Mouse (Mus musculus) forebrain, embryonic 14.5 days (tissue): ENCODE measurements at regions not wholly inside any gene's neighbourhood (a gene's known extent, or its start where the extent isn't known, plus 50 kb on each side); places are given as distances from the start of the nearest gene placed in this dataset.
"Not testable (repeated sequence)": the region's sequence is repeated elsewhere in the genome, so short reads cannot be mapped to it uniquely, and the experiment has no call there.

Source experiments
- ATAC-seq: fragments of 200-750 bp; cut with Nextera tagmentation; 2 replicates; pipeline ENCODE4 v1.8.0; 2017; ENCODE audit warnings: mild to moderate bottlenecking, moderate library complexity
- DNase-seq: peaks from one replicate; pipeline ENCODE4 v3.0.0-alpha.2; 2015; ENCODE audit warnings: low spot score
- H3K27ac ChIP-seq: fragments of 300-500 bp; sonication (generic); 2 replicates; pipeline ENCODE4 v1.5.1; 2014; ENCODE audit warnings: low read depth, mild to moderate bottlenecking, control low read depth, low read length, moderate library complexity
- H3K27me3 ChIP-seq: fragments of 300-500 bp; sonication (generic); replicated peaks from 2 replicates; pipeline ENCODE4 v1.6.1; 2014; ENCODE audit warnings: low read length, control low read depth, mixed read lengths; ENCODE audit not compliant: control insufficient read depth, insufficient read depth
- H3K36me3 ChIP-seq: fragments of 300-500 bp; sonication (generic); 2 replicates; pipeline ENCODE4 v1.6.1; 2014; ENCODE audit warnings: low read length, control low read depth; ENCODE audit not compliant: control insufficient read depth, insufficient read depth
- H3K4me1 ChIP-seq: fragments of 300-500 bp; sonication (generic); 2 replicates; pipeline ENCODE4 v1.6.1; 2014; ENCODE audit warnings: antibody characterized with exemption, low read length, control low read depth; ENCODE audit not compliant: control insufficient read depth, insufficient read depth
- H3K4me2 ChIP-seq: fragments of 300-500 bp; sonication (generic); 2 replicates; pipeline ENCODE4 v1.6.1; 2014; ENCODE audit warnings: mild to moderate bottlenecking, control low read depth, low read length
- H3K4me3 ChIP-seq: fragments of 300-500 bp; sonication (generic); 2 replicates; pipeline ENCODE4 v1.5.1; 2014; ENCODE audit warnings: low read depth, low read length, control low read depth
- H3K9ac ChIP-seq: fragments of 300-500 bp; sonication (generic); 2 replicates; pipeline ENCODE4 v1.6.1; 2014; ENCODE audit warnings: mild to moderate bottlenecking, low read length, control low read depth, moderate library complexity
- H3K9me3 ChIP-seq: fragments of 300-500 bp; sonication (generic); replicated peaks from 2 replicates; pipeline ENCODE4 v1.6.1; 2016; ENCODE audit warnings: low read length, control low read depth, mixed read lengths; ENCODE audit not compliant: control insufficient read depth
- WGBS: fragments of 180-500 bp; shearing (Covaris S2); extraction: QIAGEN DNeasy Blood & Tissue Kit; methylation state at CpG from one replicate; pipeline ENCODE4 v1.1.7; 2014; 5-methylcytosine and 5-hydroxymethylcytosine counted together

DNA sequence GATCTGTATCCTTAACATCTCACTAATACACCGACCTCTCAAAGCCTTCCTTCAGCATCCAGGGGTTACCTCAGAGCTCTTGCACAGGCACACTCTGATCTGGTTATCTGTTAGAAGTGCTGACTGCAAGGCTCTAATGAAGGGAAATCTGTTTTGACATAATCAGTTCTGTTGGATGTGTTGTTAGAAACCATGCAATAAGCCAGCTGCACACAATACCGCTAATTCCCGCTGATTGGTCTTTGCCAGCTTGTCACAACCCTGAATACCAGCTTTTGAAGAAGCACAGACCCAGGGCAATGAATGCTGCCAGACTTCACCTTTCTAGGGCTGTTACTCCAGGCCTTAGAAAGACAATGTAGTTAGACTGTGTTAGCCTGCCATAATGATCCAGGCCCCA is 613.7 kb upstream of the Rgmb start:
- H3K36me3 ChIP-seq, result no peaks in the 10 kb centered on the region
- no peak overlapping the region for H3K4me3 ChIP-seq
- DNase-seq, result peak; percentile 76
- H3K27ac ChIP-seq, result no peak overlapping the region
- no peak overlapping the region for H3K9ac ChIP-seq
- no peak overlapping the region for H3K4me2 ChIP-seq
- 23% methylated on average over 3 of the region's 3 CpGs for WGBS
- H3K27me3 ChIP-seq, result no peaks in the 10 kb centered on the region
- ATAC-seq, result peak; percentile 87
- H3K4me1 ChIP-seq, result no peaks in the 10 kb centered on the region
- no peaks in the 10 kb centered on the region for H3K9me3 ChIP-seq

DNA sequence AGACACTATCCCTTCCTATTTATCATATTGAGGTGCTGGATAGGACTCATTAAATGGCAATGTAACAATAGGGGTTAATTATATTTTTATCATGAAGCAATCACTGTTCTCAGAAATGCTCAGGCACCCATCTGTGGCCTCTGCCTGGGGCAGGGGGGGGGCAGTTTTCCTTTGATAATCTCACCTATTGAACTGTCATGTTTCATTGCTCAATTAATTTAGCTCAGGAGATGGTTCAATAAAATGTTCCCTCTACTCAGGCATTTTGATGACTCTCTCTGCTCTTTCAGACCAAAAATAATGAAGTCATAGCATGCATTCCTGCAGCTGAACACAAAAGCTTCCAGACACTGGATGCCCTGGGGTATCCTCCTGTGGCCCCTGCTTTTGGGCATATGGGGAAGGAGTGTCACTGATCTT is 564.4 kb upstream of the Rgmb start:
- ATAC-seq, result no peak
- H3K4me2 ChIP-seq, result no peak overlapping the region
- H3K27me3 ChIP-seq, result no peaks in the 10 kb centered on the region
- no peak overlapping the region for H3K27ac ChIP-seq
- DNase-seq, result peak; percentile 40
- H3K9ac ChIP-seq, result no peak overlapping the region
- H3K9me3 ChIP-seq, result no peaks in the 10 kb centered on the region
- H3K4me3 ChIP-seq, result no peak overlapping the region
- H3K36me3 ChIP-seq, result no peaks in the 10 kb centered on the region
- H3K4me1 ChIP-seq, result no peaks in the 10 kb centered on the region

DNA sequence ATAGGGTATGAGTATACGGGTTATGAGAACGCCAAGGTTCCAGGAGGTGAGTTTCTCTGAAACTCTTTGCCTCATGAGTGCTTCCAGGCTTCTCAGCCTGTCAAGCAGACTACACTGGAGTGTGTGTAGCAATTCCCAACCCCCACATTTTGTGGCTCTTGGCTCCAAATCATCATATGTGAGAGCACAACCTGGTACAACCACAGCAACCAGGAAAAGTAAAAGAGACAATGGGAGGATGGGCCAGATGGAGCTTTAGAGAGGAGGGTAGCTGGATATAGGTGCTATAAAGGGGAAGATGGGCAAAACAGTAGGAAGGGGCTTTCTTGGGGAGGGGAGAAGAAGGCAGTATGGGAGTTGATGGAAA is 544.0 kb upstream of the Rgmb start:
- H3K4me1 ChIP-seq, ATAC-seq, DNase-seq, H3K27ac ChIP-seq, H3K4me3 ChIP-seq, H3K9me3 ChIP-seq, H3K4me2 ChIP-seq, H3K27me3 ChIP-seq, H3K36me3 ChIP-seq, H3K9ac ChIP-seq: not testable (repeated sequence)
- 69% methylated on average over 2 of the region's 2 CpGs for WGBS

DNA sequence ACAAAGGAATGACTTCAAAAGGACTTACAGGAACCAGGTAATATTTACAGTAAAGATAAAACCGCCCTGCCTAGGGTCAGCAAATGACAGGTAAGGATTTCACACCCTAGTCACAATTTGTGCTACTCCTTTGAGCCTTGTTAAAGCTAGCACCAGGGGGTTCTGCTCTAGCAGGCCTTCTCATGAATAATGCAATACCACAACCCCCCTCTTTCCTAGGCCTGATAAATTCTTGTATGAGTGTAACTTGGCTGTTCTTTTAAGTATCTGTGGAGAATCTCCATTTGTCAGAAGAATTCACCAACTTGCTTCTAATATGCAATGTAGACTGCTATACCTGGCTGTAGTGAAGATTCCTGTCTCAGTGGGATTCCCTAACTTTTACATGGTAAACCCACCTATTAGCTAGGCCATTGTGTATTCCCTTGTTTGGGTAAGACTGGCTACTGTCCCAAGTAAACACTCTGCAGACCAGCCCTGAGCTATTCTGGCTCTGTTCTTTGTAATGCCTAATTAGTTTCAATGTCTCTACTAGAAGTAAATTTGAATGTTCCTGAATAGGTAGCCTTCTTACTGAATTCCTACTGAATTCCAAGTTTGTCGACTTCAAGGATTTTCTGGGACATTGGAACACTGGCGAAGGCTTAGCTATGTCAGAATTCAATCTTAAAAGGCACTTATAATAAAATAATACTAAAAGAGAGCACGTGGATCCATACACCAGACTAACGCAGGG is 543.4 kb upstream of the Rgmb start:
- not testable (repeated sequence) for H3K4me1 ChIP-seq, H3K27me3 ChIP-seq, H3K9me3 ChIP-seq, H3K4me2 ChIP-seq, H3K27ac ChIP-seq, H3K4me3 ChIP-seq, H3K9ac ChIP-seq, H3K36me3 ChIP-seq, ATAC-seq, DNase-seq
- WGBS, result 53% methylated on average over 3 of the region's 5 CpGs

DNA sequence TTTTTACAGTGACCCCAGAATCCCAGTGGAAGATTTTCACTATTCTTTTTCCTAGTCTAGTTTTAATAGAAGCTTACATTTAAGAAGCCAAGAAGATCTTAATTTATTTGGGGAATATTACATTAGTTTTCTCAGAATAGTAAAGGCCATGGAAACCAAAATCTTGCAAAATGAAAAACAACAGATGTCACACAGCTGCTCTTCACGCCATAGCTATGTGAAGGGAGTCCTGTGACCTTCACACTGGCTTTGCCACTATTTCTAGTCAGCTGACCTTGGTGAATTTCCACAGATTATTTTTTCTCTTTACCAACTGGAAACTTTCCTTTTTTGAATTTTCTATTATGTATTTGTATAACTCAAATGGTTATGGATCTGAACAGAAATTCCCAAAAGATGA is 542.1 kb upstream of the Rgmb start:
- H3K27ac ChIP-seq, result no peak overlapping the region
- DNase-seq, result no peak
- H3K4me3 ChIP-seq, result no peak overlapping the region
- 94% methylated on average over 1 of the region's 1 CpGs for WGBS
- no peaks in the 10 kb centered on the region for H3K4me1 ChIP-seq
- no peak overlapping the region for H3K9ac ChIP-seq
- no peak overlapping the region for H3K4me2 ChIP-seq
- no peak for ATAC-seq
- no peaks in the 10 kb centered on the region for H3K9me3 ChIP-seq
- H3K27me3 ChIP-seq, result no peaks in the 10 kb centered on the region
- H3K36me3 ChIP-seq, result no peaks in the 10 kb centered on the region

DNA sequence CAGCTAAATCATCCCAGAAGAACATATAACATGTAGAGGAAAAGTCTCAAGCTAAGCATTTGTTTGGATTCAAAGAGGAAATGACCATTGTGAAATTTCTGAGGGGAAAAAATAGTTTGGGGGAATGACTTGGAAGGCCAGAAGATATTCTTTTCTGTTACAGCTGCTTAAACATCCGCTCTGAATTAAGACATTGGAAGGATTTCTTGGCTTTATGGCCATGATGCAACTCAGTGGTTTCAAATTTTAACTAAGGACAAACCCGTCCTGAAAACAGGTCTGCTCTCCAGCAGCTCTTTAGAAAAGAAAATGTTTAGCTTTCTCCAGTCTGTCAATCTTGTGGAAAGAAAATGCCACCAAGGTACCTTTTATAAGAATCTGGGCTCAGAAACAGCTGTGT is 513.2 kb upstream of the Rgmb start:
- H3K4me3 ChIP-seq, result no peak overlapping the region
- no peaks in the 10 kb centered on the region for H3K27me3 ChIP-seq
- H3K9ac ChIP-seq, result no peak overlapping the region
- ATAC-seq (no peak), DNase-seq (no peak)
- WGBS, result 41% methylated on average over 2 of the region's 2 CpGs
- H3K4me2 ChIP-seq, result no peak overlapping the region
- no peaks in the 10 kb centered on the region for H3K9me3 ChIP-seq
- H3K4me1 ChIP-seq, result no peaks in the 10 kb centered on the region
- H3K36me3 ChIP-seq, result no peaks in the 10 kb centered on the region
- H3K27ac ChIP-seq, result no peak overlapping the region

DNA sequence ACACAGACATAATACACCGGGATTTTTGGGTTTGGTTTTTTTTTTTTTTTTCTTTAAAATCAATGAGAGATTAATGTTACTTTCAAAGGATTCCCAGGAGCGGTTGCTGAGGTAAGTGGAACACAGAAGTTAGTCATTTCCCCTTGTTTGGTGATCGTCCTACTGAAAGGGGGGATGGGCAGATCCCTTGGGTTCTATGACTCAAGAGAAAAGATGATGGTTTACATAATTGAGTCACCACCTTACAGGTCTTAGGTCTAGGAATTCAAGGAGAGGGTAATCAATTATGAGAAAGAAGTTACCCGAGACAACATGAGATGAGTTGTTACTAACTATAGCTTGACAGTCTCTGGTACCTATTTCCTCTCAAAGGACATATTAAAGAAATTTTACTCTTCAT is 511.9 kb upstream of the Rgmb start:
- 90% methylated on average over 4 of the region's 4 CpGs for WGBS
- H3K27me3 ChIP-seq, result no peaks in the 10 kb centered on the region
- no peak overlapping the region for H3K4me2 ChIP-seq
- H3K27ac ChIP-seq, result no peak overlapping the region
- no peaks in the 10 kb centered on the region for H3K9me3 ChIP-seq
- H3K9ac ChIP-seq, result no peak overlapping the region
- no peaks in the 10 kb centered on the region for H3K36me3 ChIP-seq
- no peak for DNase-seq
- no peaks in the 10 kb centered on the region for H3K4me1 ChIP-seq
- ATAC-seq, result no peak
- no peak overlapping the region for H3K4me3 ChIP-seq

DNA sequence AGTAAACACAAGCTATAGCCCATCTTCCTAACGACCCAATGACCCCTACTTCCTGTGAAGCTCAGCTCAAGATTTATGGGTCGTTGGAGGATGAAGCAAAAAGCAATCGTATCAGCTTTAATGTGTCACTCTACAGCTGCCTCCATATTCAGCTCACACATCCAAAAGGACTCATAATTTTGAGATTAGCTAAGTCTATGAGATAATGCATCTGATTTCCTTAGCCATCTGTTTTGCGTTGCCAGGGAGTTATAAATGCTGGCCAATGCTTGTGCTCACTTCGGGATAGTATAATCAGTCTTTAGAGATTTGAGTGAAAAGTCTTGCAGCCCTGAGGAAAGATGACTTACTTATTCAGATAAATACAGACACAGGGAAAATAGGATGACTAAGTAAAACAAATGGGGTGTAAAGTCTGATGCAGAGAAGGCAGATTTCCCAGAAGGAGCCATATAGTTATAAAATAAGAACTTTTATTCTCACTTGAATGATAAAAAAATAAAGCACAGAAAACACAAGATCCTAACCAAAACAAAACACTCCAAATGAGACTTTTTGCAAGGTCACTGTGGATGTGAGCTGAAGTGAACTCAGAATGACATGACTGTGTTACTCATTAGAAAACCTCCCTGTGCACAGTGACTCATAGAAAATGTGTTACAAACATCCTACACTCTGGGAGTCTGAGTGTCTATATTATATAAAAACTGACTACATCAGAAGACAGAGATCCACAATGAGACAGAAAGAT is 509.1 kb upstream of the Rgmb start:
- ATAC-seq, result no peak

DNA sequence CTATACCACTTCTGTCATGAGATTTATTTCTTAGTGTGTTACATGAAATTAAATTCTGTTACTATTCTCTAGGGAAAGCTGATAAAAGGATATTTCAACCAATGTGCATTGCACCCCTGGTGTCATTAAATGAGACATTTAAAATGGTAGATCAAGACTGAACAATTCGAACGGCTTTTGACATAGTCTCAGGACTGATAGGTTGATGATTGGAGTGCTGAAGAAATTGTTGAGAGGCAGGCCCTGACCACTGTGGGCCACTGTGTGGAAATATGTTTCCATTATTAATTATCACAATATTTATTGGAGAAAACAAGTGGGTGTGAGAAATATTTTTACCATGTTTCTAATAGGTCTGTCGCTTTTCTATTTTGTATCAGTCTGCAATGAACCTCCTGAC is 481.1 kb upstream of the Rgmb start:
- Histone ChIP-seq H3K4me1 (no peaks in the 10 kb centered on the region), H3K27me3 (no peaks in the 10 kb centered on the region), H3K36me3 (no peaks in the 10 kb centered on the region), H3K27ac (no peak overlapping the region), H3K4me3 (no peak overlapping the region), H3K9me3 (no peaks in the 10 kb centered on the region), H3K9ac (no peak overlapping the region), H3K4me2 (no peak overlapping the region)
- WGBS, result 96% methylated on average over 3 of the region's 3 CpGs
- DNase-seq (no peak), ATAC-seq (no peak)

More for the DNA sequence above, 509.1 kb upstream of the Rgmb start:
- Histone ChIP-seq H3K9me3 (no peaks in the 10 kb centered on the region), H3K4me1 (no peaks in the 10 kb centered on the region), H3K9ac (no peak overlapping the region), H3K27ac (no peak overlapping the region), H3K27me3 (no peaks in the 10 kb centered on the region), H3K4me2 (no peak overlapping the region), H3K4me3 (no peak overlapping the region), H3K36me3 (no peaks in the 10 kb centered on the region)
- no peak for DNase-seq
- 81% methylated on average over 5 of the region's 5 CpGs for WGBS
